Mouse (Mus musculus) regulatory T cell (primary cell): ENCODE data around the gene Ndufb2.

Experiments used
- in situ Hi-C: fragments of 300-600 bp; cut with MboI, MseI; formaldehyde crosslinking; loops from one replicate; pipeline ENCODE4 v1.15.1; 2025; ENCODE audit warnings: high pct_unique_total_duplicates

Ndufb2 gene

DNA sequence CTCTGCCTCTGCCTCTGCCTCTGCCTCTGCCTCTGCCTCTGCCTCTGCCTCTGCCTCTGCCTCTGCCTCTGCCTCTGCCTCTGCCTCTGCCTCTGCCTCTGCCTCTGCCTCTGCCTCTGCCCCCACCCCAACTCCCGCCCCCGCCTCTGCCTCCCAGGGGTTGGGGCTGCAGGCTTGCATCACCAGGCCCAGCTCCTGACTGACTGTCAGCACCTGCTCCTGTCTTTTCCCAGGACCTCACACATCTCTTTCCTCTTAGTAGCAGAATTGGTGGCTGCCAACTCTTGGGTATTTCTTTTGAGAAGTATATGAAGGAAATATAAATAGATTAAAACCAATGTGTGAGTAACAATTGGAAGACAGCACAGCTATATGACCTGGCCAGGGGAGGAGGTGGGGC lies 11.8 kb upstream of the Ndufb2 start:
- in situ Hi-C loops = no loop called here

DNA sequence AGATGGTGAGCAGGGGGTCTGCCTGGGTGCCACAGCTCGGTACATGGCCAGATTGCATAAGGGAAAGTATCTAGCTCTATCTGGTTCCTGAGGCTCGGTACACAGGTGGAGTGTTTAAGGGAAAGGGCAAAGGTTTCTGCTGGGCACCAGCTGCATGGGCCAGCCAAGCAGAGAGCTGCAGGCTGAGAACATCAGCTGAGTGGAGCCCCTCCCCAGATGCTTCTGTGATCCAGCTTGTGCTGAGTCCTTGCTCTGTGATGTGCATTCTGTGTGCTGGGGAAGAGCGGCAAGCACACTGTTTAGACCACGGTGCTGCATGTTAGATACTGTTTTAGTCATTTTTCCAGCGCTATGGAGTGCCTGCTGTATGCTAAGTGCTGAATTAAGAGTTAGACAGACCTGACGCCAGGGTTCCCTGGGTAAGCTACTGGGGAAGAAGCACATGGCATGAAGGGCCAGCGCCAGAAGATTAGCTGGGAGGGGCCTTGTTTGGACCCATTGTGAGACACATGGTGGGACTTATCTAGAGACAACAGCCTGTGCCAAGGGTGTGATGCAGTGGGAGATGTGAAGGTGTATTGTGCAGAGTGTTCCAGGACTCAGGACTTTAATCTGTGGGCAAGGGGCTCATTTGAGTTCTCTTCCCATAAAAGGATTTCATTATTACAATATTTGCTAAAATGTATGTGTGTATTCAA lies 11.1 kb upstream of the Ndufb2 start:
- in situ Hi-C loops = no loop called here

DNA sequence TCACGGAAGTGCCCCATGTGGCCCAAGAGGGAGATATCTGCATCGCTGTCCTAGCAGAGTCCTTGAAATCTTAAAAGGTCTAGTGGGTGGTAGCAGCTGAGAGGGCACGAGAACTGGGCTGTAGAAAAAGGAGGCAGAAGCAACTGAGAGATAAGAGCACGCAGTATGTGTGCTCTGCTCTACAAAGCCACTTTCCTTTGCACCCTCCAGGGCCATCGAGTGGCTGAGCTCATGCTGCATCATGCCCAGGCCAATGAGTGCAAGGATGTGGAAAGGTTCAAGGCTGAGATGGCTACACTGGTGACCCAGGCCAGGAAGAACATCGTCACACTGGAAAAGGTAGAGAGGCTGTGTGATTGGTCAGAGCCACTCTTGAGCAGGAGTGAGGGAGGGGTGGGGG lies 6.9 kb upstream of the Ndufb2 start, which contains the start of gene Gm42420:
TSS of gene Gm42420 (plus strand) at position 237 of the 400 bp plus-strand sequence.
- in situ Hi-C loops = no loop called here

DNA sequence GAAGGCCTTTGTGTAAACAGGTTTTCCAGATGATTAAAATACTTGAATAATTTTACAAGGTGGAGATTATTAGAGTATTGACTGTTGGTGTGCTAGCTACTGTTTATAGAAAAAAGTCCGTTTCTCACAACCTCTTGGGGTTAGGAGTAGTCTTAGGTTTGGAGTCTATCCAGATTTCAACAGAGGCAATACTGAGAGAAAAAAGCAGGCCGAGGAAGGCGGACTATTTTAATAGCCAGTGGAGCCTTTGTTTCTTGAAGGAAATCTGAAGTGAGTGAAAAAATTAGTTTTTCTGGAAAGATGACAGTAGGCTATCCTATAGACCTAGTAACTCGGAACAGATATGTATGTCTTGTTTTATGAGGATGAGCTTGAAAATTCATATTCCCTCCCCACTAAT lies 893 bp upstream of the Ndufb2 start:
- in situ Hi-C loops = no loop called here

DNA sequence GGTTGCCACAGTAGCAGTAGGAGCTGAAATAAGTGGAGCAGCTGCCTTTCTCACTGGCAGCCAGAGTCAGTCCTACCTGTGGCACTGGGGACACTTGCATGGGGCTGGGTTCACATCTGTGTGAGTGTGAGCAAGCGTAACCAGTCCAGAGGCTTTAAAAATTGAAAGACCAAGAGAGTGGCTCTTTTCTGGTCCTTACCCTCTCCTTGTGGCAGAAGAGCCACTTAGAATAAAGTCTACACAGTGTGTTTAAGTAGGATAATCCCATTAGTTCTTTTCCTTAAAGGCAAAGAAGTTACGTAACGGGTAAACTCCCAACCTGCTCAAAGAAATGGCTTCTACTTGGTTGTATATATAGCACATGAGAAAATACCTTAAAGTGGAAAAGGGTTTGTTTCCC lies 8.5 kb downstream of the Ndufb2 start:
- in situ Hi-C loops = no loop called here

DNA sequence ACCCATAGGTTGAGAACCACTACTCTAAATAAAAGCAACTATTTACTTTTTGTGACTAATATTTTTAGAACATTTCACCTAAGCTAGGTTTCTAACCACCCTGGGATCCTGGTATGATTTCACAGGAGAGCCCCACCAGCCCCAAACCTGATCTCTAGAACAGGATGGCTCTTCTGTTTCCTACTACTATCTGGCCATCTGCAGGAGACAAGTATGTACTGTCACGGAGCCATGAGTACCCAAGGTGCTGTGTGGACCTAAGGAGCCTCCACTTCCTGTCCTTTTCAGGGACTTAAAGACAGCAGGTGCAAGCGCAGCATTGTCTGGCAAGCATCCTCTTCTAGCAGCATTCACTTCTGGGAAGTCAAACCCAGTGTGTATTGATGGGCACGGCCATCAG lies 9.5 kb downstream of the Ndufb2 start:
- in situ Hi-C loops = no loop called here

DNA sequence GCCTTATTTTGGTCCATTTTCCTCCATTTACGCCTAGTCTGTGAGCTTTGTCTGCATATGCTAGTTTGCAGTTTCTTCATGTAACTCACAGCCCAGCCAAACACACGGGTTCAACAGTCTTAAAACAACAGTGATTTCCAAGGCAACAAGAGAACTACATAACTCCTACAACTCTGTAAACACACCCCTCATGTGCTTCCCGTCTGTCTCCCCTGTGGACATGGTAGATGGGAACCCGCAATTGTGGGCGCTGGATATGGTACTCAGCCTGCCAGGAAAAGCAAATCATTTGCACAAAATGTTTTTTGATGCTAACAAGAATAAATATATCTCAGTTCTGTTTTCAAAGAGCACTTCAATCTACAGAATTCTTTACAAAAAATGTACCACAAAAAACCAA lies 12.2 kb downstream of the Ndufb2 start:
- in situ Hi-C loops = no loop called here

DNA sequence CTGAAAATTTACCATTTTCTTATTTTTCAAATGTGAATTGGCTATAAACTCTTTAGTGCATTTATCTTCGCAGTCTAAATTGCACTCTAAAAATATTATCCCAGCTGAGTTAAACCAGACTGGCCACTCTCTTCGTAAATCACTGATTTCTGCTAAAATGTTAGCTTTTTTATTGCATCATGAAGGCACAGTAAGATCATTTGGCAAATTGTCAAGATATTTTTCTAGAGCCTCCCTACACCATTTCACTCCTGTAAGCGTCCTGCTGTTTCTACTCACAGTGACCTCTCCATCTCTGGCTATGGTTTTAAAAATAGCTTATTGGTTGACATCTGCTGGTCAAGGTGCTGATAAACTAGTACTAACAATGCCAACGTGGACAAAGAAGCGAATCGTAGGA lies 13.7 kb downstream of the Ndufb2 start:
- in situ Hi-C loops = no loop called here

DNA sequence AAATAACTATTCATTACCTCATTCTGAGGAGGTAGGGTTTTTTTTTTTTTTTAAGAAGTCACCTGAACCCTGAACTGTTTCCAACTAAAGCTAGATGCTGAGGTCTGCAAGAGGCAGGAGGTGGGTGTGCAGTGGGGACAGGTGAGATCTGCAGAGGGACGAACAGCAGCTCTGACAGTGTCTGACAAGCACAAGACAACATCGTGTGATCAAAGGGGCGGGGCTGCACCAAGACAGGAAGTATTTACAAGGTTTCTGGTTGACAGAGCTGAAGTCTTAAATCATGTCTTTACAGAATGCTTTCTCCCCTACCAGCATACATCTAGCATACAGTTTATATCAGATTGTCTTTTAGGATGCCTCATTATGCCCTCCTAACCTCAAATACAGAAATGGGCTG lies 14.5 kb downstream of the Ndufb2 start:
- in situ Hi-C loops = no loop called here

DNA sequence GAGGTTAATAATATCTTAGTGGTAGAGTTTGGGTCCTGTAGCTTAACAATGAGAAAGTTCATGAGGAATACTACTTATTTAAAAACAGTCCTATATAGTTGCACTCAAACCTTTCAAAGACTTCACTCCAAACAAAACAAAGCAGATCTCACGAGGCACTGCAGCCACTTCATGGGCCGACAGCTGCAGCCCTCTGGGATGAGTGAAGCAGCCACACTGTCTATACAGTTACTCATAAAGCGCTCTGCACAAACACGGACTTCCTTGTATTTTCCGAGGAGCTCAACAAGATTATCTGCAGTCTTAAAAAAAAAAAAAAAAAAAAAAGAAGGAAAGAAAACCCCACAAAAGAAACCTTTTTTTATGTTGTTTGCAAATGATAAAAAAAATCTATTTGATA lies 15.0 kb downstream of the Ndufb2 start:
- in situ Hi-C loops = no loop called here

DNA sequence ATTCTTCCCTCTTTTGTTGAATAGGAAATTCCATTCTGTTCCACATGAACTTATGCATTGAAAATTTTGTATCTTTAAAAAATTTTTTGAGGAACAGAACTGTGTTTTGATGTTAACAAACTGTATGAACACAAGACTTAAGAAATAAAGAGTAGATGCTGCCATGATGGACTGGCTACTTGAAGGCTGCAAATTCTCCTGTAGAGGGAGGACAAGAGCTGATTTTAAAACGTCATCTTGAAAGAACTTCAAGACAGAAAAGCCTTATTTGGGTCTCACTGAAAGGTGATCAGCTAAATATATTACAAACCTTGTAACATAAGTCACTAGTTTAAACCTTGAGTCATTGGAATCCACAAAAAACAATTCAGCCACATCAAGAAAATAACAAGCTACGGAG lies 17.8 kb downstream of the Ndufb2 start:
- in situ Hi-C loops = no loop called here

DNA sequence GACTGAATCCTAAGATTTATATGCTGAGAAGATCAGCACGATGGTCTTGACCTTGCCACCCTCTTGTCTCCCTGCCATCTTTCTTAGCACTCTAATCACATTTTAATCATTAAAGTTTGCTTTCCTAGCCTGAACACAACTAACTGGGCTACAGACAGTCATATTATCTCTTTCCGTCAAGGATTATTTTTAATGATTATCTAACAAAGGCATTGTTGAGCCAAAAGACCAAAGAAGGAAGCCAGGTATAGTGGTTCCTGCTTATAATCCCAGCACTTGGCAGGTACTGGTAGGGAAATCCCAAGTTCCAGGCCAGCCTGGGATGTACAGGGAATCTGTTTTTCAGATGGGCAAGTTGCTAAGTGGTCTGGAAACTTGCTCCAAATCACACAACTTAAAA lies 18.9 kb downstream of the Ndufb2 start:
- in situ Hi-C loops = no loop called here
